Mouse (Mus musculus) kidney, adult 9 months (tissue): Measurements from ENCODE around the gene Gm20683.

Experiments used
- DNase-seq: peaks from one replicate; pipeline ENCODE4 v3.0.0; 2022

Gm20683 gene

GRCm38 (mm10) chr17:25839455-25840235 is 1.9 kb downstream of the Gm20683 start:
- peak; percentile 76 for DNase-seq

GRCm38 (mm10) chr17:25838904-25839303 is 2.7 kb downstream of the Gm20683 start:
- DNase-seq, result peak; percentile 16

GRCm38 (mm10) chr17:25837533-25837932 is 4.0 kb downstream of the Gm20683 start:
- DNase-seq, result no peak

GRCm38 (mm10) chr17:25837076-25837410 is 4.5 kb downstream of the Gm20683 start, which contains the start of gene Rhbdl1:
TSS of gene Rhbdl1 (minus strand) at chr17:25837295.
- DNase-seq, result peak; percentile 77

GRCm38 (mm10) chr17:25836397-25837075 is 5.0 kb downstream of the Gm20683 start:
- DNase-seq, result peak; percentile 64

- DNase-seq, result peak; percentile 43
Measured at GRCm38 (mm10) chr17:25835816-25836215, 5.7 kb downstream of the Gm20683 start.

- DNase-seq, result no peak
Measured at GRCm38 (mm10) chr17:25835301-25835700, 6.3 kb downstream of the Gm20683 start.

- DNase-seq, result peak; percentile 42
Measured at GRCm38 (mm10) chr17:25834595-25835222, 6.9 kb downstream of the Gm20683 start.

GRCm38 (mm10) chr17:25833961-25834594 is 7.5 kb downstream of the Gm20683 start:
- peak; percentile 91 for DNase-seq

GRCm38 (mm10) chr17:25833291-25833663 is 8.3 kb downstream of the Gm20683 start, which contains the start of gene Stub1:
TSS of gene Stub1 (minus strand) at chr17:25833404.
- peak; percentile 99 for DNase-seq

GRCm38 (mm10) chr17:25832436-25833290 is 8.9 kb downstream of the Gm20683 start:
- peak; percentile 100 for DNase-seq

- peak; percentile 54 for DNase-seq
Measured at GRCm38 (mm10) chr17:25831451-25832281, 9.9 kb downstream of the Gm20683 start.

- no peak for DNase-seq
Measured at GRCm38 (mm10) chr17:25830806-25831431, 10.6 kb downstream of the Gm20683 start.

- DNase-seq, result no peak
Measured at GRCm38 (mm10) chr17:25830200-25830753, 11.3 kb downstream of the Gm20683 start.

GRCm38 (mm10) chr17:25829558-25830017 is 12.0 kb downstream of the Gm20683 start:
- no peak for DNase-seq

- peak; percentile 86 for DNase-seq
Measured at GRCm38 (mm10) chr17:25828712-25829557, 12.6 kb downstream of the Gm20683 start, which contains the start of gene Jmjd8. TSS of gene Jmjd8 (plus strand) at chr17:25828867.

GRCm38 (mm10) chr17:25828223-25828594 is 13.4 kb downstream of the Gm20683 start:
- no peak for DNase-seq

GRCm38 (mm10) chr17:25827546-25828222 is 13.9 kb downstream of the Gm20683 start:
- DNase-seq, result no peak

GRCm38 (mm10) chr17:25827011-25827410 is 14.6 kb downstream of the Gm20683 start:
- no peak for DNase-seq
